Mouse (Mus musculus): ENCODE results near the gene Nudt9. TPM values are rescaled to one million over a fixed set of nuclear protein-coding genes. Genes with fewer than 3 reads are reported as not detected.

Nudt9 gene
- total RNA-seq, 2 experiments from 2014 or later: 38.9 to 39.9 TPM

- DNase-seq (ENCODE audit: low spot score in 2 of 2): no peak
These were observed 10.3 kb upstream of the Nudt9 start for GRCm38 (mm10) chr5:104035824-104036223.

- no peak for DNase-seq (ENCODE audit: low spot score in 2 of 2)
These were observed 9.4 kb upstream of the Nudt9 start for GRCm38 (mm10) chr5:104036686-104037085.

GRCm38 (mm10) chr5:104039154-104039932, 6.8 kb upstream of the Nudt9 start:
- no peak for DNase-seq (ENCODE audit: low spot score in 2 of 2)

DNA sequence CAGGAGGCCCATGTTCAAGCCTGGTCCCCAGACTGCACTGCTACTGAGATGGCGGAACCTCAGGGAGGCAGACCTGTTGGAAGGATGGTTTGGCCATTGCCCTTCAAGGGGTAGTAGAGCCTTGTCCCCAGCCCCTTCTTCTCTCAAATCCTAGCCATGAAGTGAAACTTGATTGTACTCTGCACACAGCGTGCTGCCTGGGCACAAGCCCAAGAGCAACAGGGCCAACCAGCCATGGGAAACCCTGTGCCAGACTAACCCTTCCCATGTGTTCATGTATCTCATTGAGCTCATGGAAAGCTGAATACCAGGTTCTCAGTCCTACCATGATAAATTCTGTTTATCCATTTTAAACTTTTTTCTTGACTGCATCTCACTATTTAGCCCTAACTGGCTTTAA, 3.2 kb upstream of the Nudt9 start:
- DNase-seq (ENCODE audit: low spot score in 2 of 2): no peak

GRCm38 (mm10) chr5:104043704-104044103, 2.4 kb upstream of the Nudt9 start:
- DNase-seq (ENCODE audit: low spot score in 2 of 2): no peak

DNA sequence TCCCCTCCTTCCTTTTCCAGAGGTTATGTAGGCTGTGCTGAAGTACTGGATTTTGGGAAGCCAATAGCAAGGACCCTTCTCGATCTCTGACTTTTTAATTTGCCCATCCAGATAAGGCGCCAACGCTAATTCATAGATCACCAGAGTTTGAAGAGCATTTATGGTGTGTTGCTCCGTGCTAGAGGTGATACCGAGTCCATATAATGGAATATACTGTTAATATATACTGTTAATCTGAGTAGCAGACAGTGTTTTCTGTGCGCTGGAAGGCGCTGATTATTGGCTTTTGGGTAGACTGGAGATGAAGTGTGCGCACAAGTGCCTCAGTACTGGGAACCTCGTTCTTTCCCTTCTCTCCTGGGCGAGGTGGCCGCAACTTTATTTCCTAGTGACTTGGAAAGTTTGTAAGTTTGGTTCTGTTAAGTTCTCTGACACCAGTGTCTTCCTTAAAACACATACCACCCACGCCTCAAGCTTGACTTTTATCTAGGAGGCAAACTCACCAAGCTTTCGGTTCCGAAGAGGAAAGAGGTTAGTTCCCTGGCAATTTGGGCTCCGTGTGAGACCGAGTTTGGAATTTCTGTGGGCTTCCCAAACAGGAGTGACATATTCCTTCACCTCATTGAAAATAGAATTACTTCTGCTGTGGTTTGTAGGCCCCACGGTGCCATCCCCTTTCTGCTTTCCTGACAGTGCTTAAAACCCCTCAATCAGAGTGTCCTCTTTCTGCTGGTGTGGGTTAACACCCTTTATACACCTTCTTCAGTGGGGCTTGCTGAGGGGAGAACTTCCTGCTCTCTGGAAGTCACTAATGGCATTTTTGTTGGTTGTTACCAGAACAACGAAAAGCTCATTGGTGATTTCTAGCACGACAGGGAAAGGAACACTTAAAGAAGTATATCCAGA, 1.3 kb downstream of the Nudt9 start:
- no peak for DNase-seq (ENCODE audit: low spot score in 2 of 2)

- DNase-seq (ENCODE audit: low spot score in 2 of 2): no peak
These were observed 2.0 kb downstream of the Nudt9 start for GRCm38 (mm10) chr5:104048139-104048538.

DNA sequence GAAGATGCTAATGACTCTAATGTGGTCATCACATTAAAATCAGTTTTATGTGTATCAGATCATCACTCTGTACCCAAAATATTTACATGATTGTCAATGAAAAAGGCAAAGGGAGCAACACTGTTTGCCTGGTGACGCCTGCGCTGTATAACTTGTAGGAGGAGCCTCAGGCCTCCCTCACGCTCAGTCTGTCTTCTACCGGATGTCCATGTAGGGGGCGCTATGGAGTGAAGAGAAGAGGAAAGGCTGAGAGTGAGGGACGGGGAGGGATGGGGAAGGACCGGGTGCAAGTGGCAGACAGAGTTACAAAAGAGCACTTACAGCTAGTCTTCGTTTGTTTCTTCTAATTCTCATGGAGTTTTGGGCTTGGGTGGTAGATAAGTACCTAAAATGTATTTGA, 6.8 kb downstream of the Nudt9 start:
- DNase-seq (ENCODE audit: low spot score in 2 of 2): no peak

DNA sequence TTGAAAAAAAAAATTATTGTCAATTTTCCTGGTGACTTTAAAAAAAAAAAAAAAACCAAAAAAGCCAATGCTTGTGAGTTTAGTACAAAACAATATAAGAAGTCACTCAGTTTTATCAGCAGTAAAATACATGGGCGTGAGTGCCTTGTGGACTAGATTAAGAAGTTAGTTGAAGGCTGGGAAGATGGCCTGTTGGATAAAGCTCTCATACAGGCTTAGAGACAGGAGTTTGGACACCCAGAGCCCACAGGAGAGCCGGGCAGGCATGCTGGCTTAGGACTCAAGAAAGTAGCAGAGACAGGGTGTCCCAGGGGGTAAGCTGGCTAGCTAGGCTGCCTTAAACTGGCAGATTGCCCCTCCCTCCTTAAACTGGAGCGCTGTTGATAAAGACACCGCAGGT, 8.8 kb downstream of the Nudt9 start:
- no peak for DNase-seq (ENCODE audit: low spot score in 2 of 2)

GRCm38 (mm10) chr5:104055816-104056215, 9.7 kb downstream of the Nudt9 start:
- no peak for DNase-seq (ENCODE audit: low spot score in 2 of 2)

DNA sequence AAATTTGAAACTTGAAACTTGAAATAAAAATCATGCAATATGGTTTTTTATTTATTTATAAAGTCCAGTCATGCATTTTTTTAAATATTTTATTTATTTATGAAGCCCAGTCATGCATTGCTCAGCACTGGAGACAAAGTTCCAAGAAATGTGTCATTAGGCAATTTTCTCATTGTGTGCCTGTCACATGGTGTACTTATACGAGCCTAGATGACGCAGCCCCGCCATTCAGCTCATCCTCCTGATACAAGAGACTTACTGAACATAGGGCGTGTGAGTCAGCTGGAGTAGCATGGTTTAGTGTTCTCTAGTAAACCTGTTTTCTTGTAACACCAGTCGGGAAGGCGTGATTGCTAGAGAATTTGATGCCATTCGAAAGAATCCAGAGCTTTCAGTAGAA, 10.2 kb downstream of the Nudt9 start:
- DNase-seq (ENCODE audit: low spot score in 2 of 2): no peak

GRCm38 (mm10) chr5:104058021-104058420, 11.9 kb downstream of the Nudt9 start:
- peak; percentile 35 to 40 for DNase-seq (ENCODE audit: low spot score in 2 of 2)

DNA sequence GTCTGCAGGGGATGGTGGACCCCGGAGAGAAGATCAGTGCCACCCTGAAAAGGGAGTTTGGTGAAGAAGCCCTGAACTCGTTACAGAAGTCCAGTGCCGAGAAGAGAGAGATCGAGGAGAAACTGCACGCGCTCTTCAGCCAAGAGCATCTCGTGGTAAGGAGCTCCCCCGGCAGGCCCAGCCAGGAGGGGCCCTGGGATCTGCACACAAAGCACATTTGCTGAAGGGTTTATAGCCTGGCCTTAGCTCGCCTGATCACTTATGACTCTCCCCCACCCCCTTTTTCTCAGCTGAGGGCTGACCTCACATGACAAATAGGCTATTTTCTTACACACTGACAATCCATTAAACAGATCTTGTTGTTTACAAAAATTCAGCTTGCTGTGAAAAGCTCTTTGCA, 13.5 kb downstream of the Nudt9 start:
- DNase-seq (ENCODE audit: low spot score in 2 of 2): no peak

DNA sequence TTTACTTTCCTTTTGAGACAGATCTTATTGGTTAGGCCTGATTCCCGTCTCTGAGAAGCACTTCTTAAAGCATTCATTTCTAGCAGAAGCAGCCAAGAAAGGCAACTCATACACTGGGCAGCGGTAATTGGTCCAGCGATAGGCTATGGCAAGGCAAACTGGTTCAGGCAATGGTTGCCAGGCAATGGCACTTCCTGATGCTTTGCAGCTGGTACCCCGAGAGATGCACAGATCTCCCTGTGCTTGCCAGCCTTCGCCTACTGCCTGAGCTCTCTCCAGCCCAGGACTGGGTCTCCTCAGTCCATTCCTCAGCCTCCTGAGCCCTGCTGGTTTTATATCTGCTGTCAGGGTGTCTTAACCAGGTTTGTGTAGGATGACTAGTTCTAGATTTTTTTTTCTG, 14.3 kb downstream of the Nudt9 start:
- no peak for DNase-seq (ENCODE audit: low spot score in 2 of 2)

GRCm38 (mm10) chr5:104061936-104062772, 16.0 kb downstream of the Nudt9 start:
- DNase-seq (ENCODE audit: low spot score in 2 of 2): no peak

GRCm38 (mm10) chr5:104062773-104063551, 16.9 kb downstream of the Nudt9 start:
- no peak for DNase-seq (ENCODE audit: low spot score in 2 of 2)

DNA sequence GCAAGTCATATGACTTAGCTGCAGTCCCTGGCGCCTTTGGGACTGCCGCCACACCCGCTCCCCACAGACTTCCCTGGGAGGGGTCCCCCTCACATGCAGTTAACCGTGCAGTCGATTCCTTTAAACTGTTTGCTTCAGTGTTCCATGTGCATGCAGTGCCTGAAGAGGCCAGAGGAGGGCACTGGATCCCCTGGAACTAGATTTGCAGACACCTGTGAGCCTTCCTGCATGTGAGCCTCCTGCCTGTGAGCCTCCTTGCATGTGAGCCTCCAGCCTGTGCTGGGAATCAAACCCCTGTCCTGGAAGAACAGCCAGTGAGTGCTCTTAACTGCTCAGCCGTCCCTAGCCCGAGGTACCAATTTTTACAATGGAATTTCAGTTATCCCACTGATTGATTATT, 22.6 kb downstream of the Nudt9 start:
- DNase-seq (ENCODE audit: low spot score in 2 of 2): no peak

DNA sequence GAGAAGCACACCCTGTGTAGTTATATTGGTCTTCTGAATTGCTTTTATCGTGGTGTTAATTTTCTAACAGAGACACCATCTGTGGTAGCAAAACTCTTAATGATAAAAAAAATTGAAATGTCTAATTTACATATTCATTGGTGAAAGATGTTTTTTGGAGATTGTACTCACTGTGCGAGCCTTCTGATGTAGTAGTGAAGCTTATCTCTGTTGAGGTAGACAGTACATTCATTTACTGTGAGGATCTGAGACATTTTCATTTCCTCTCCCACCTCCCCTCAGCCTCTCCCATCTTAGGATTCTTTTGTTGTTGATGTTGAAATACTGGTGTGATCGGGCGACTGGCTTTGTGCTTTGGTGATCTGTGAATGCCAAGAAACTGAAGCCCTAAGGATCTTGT, 24.9 kb downstream of the Nudt9 start:
- no peak for DNase-seq (ENCODE audit: low spot score in 2 of 2)

- no peak for DNase-seq (ENCODE audit: low spot score in 2 of 2)
These were observed 26.3 kb downstream of the Nudt9 start for GRCm38 (mm10) chr5:104072272-104072886.

DNA sequence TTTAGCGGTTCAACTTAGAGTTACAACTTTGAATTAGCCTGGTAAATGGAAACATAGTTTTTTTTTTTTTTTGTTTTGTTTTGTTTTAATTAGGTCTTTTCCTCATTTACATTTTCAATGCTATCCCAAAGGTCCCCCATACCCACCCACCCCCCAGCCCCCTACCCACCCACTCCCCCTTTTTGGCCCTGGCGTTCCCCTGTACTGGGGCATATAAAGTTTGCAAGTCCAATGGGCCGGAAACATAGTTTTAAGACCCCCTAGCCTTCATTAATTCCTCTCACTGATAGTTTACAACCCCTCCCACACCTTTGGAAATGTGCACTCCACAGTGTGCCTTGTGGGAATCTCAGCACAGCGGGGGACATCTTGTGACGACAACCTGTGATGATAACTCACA, 27.5 kb downstream of the Nudt9 start:
- no peak for DNase-seq (ENCODE audit: low spot score in 2 of 2)

Measured in gastrocnemius, postnatal 4 days (tissue).